Mouse (Mus musculus) ES-E14 (cell line): Measurements from ENCODE around the gene Spink8. TPM values are rescaled to one million over a fixed set of nuclear protein-coding genes. Genes with fewer than 3 reads are reported as not detected.
"Not testable (repeated sequence)": the region's sequence is repeated elsewhere in the genome, so short reads cannot be mapped to it uniquely, and the experiment has no call there.

Experiments
- DNase-seq: peaks from one replicate; pipeline ENCODE4 v3.0.0-alpha.2; 2013; ENCODE audit warnings: low read depth, low spot score
- H3K27ac ChIP-seq: 2 replicates; pipeline ENCODE4 v1.5.1; 2012; ENCODE audit warnings: low read depth, mild to moderate bottlenecking, low read length, moderate library complexity, mixed read lengths; ENCODE audit not compliant: poor library complexity, insufficient read depth, severe bottlenecking
- H3K36me3 ChIP-seq: 2 replicates; pipeline ENCODE4 v1.6.1; 2012; ENCODE audit warnings: mild to moderate bottlenecking, low read length, moderate library complexity, mixed read lengths; ENCODE audit not compliant: control insufficient read depth, poor library complexity, insufficient read depth, severe bottlenecking
- H3K4me1 ChIP-seq, 2 experiments: fragments of 150-350 bp in 1 of 2; sonication (generic) in 1 of 2; 2 replicates each; pipeline ENCODE4 v1.6.1; 2012; ENCODE audit warnings: low read length in 2 of 2, mild to moderate bottlenecking in 1 of 2, mixed read lengths in 1 of 2; ENCODE audit not compliant: control insufficient read depth in 2 of 2, insufficient read depth in 2 of 2, poor library complexity in 1 of 2
- H3K4me3 ChIP-seq, 2 experiments: fragments of 150-350 bp in 1 of 2; sonication (generic) in 1 of 2; 2 replicates each; pipeline ENCODE4 v1.5.1; 2012; ENCODE audit warnings: low read length in 2 of 2, low read depth in 1 of 2, mild to moderate bottlenecking in 1 of 2, mixed read lengths in 1 of 2; ENCODE audit not compliant: insufficient read depth in 1 of 2, poor library complexity in 1 of 2, severe bottlenecking in 1 of 2
- H3K9ac ChIP-seq: 2 replicates; pipeline ENCODE4 v1.6.1; 2012; ENCODE audit warnings: low read depth, mild to moderate bottlenecking, low read length, mixed read lengths; ENCODE audit not compliant: poor library complexity, insufficient read depth, severe bottlenecking
- H3K9me3 ChIP-seq: fragments of 150-350 bp; sonication (generic); 2 replicates; pipeline ENCODE4 v1.6.1; 2012; ENCODE audit warnings: low read depth, mild to moderate bottlenecking, low read length; ENCODE audit not compliant: control insufficient read depth, insufficient read depth
- CHD2 ChIP-seq: IDR thresholded peaks from 2 replicates; pipeline ENCODE4 v1.6.1; 2014; ENCODE audit warnings: mild to moderate bottlenecking, low read depth, low read length, inconsistent platforms
- HCFC1 ChIP-seq: IDR thresholded peaks from 2 replicates; pipeline ENCODE4 v1.6.1; 2012; ENCODE audit warnings: low read length, inconsistent platforms, borderline replicate concordance; ENCODE audit not compliant: insufficient read depth
- MAFK ChIP-seq: IDR thresholded peaks from 2 replicates; pipeline ENCODE4 v1.6.1; 2014; ENCODE audit warnings: mild to moderate bottlenecking, low read depth, low read length, inconsistent platforms; ENCODE audit not compliant: insufficient read depth
- ZC3H11A ChIP-seq: IDR thresholded peaks from 2 replicates; pipeline ENCODE4 v1.6.1; 2012; ENCODE audit warnings: low read depth, mild to moderate bottlenecking, inconsistent platforms, low read length, borderline replicate concordance
- ZNF384 ChIP-seq: IDR thresholded peaks from 2 replicates; pipeline ENCODE4 v1.6.1; 2012; ENCODE audit warnings: low read depth, low read length, inconsistent platforms
- in situ Hi-C, 2 experiments: fragments of 600-800 bp; cut with MboI; formaldehyde crosslinking; loops; one replicate each; pipeline ENCODE4 v1.15.1; 2025; ENCODE audit warnings: low sequenced_read_pairs in 2 of 2, inconsistent platforms in 1 of 2; ENCODE audit not compliant: unreplicated experiment in 2 of 2
- total RNA-seq: library from RNA; depleted of rRNA; stranded (reverse); fragments of 300-350 nt; gene quantifications from 2 replicates; pipeline ENCODE4 v1.2.3, GENCODE M21; 2012; rRNA removed

The Spink8 gene
- total RNA-seq = 0.31 TPM in 1 of 2 replicates, not detected in the other

- Histone ChIP-seq H3K4me1 (no peaks in the 10 kb centered on the region), H3K4me3 (no peak within 1 kb of the TSS), H3K36me3 (no peaks in the 10 kb centered on the region), H3K9ac (no peak within 1 kb of the TSS), H3K9me3 (no peaks in the 10 kb centered on the region), H3K27ac (no peak within 1 kb of the TSS)
- in situ Hi-C loops = no loop called here
- DNase-seq = no peak
- TF ChIP-seq MAFK = no peak
- no peak for TF ChIP-seq CHD2
- no peak for TF ChIP-seq ZC3H11A
- TF ChIP-seq HCFC1 = no peak
- TF ChIP-seq ZNF384 = no peak
These were observed at the start of gene Spink8 for GRCm38 (mm10) chr9:109811980-109812379. Gene Spink8, plus strand, starts transcription at chr9:109812280.

GRCm38 (mm10) chr9:109766841-109767240 is 45.2 kb upstream of the Spink8 start:
- H3K9me3 ChIP-seq, H3K9ac ChIP-seq, in situ Hi-C loops, H3K4me1 ChIP-seq, H3K27ac ChIP-seq, DNase-seq, H3K36me3 ChIP-seq, H3K4me3 ChIP-seq: not testable (repeated sequence)

- H3K36me3 ChIP-seq, H3K9me3 ChIP-seq, H3K4me3 ChIP-seq, H3K27ac ChIP-seq, H3K4me1 ChIP-seq, in situ Hi-C loops, H3K9ac ChIP-seq, DNase-seq: not testable (repeated sequence)
These were observed 21.5 kb upstream of the Spink8 start, which contains the start of gene Fbxw27 for GRCm38 (mm10) chr9:109790570-109790969. Gene Fbxw27, minus strand, starts transcription at chr9:109790670.

GRCm38 (mm10) chr9:109795221-109795620 is 16.9 kb upstream of the Spink8 start:
- H3K36me3 ChIP-seq = no peaks in the 10 kb centered on the region
- H3K9me3 ChIP-seq = no peaks in the 10 kb centered on the region
- H3K4me1 ChIP-seq = no peaks in the 10 kb centered on the region
- no peak overlapping the region for H3K4me3 ChIP-seq
- in situ Hi-C loops = no loop called here
- no peak for DNase-seq
- H3K27ac ChIP-seq = no peak overlapping the region
- H3K9ac ChIP-seq = no peak overlapping the region
- no peak for TF ChIP-seq HCFC1
- no peak for TF ChIP-seq ZC3H11A
- no peak for TF ChIP-seq ZNF384
- TF ChIP-seq CHD2 = no peak
- TF ChIP-seq MAFK = no peak

GRCm38 (mm10) chr9:109795811-109796210 is 16.3 kb upstream of the Spink8 start:
- Histone ChIP-seq H3K27ac (no peak overlapping the region), H3K36me3 (no peaks in the 10 kb centered on the region), H3K4me1 (no peaks in the 10 kb centered on the region), H3K9ac (no peak overlapping the region), H3K9me3 (no peaks in the 10 kb centered on the region), H3K4me3 (no peak overlapping the region)
- in situ Hi-C loops = no loop called here
- no peak for TF ChIP-seq ZNF384
- TF ChIP-seq HCFC1 = no peak
- no peak for TF ChIP-seq ZC3H11A
- no peak for TF ChIP-seq CHD2
- TF ChIP-seq MAFK = no peak
- DNase-seq = no peak
